Mouse (Mus musculus) urinary bladder, adult 2 months (tissue): ENCODE data around the gene Tstd1. TPM values are rescaled to one million over a fixed set of nuclear protein-coding genes. Genes with fewer than 3 reads are reported as not detected.

Source experiments
- DNase-seq: peaks from one replicate; pipeline ENCODE4 v3.0.0; 2022; ENCODE audit warnings: low spot score
- polyA plus RNA-seq: library from polyadenylated mRNA; depleted of rRNA; stranded (reverse); fragments of >200 nt; gene quantifications from 2 replicates; pipeline ENCODE4 v1.2.3, GENCODE M21; 2012

Gene Tstd1
- polyA plus RNA-seq, 1 experiment: 8.4 TPM

- no peak for DNase-seq
These were observed 715 bp downstream of the Tstd1 start for GRCm38 (mm10) chr1:171419291-171419882.

DNA sequence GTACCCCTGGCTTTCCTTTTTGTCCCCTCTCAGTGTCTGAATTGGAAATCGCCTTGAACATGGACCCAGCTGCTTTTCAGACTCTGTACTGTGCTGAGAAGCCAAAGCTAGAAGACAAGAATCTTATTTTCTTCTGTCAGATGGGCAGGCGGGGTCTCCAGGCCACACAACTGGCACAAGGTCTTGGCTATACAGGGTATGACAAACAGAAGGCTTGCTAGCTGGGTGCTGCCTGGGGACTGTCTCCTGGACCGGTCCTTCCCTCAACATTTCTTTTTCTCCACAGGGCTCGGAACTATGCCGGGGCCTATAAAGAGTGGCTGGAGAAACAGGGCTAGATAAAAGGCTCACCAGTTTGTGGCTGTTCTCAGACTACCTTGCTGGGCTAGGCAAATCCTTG is 1.2 kb downstream of the Tstd1 start:
- no peak for DNase-seq

DNA sequence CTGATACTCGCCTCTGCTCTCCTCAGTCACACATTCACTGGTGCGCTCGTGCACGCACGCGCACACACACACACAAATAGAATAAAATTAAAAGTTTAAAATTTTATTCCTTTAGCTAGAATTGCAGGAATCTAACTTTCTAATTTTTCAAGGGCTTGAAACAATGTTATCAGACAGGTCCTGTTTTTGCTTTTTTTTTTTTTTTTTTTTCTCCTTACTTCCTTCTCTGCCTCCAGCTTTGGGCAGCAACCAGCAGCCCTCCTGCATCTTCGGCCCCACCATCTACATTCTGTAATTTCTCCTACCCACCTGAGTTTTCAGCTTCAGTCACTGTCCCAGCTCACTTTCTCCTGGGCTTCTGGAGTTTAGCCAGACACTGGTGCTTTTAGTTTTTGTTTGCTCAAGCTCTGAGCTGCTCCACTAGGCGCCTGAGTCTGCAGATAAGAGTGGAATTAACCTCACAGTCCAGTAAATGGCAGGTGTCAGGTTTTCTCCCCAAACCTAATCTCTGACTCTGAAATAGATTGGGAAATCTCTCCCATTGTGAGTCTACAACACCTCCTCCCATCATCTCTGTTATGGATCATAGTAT is 3.9 kb downstream of the Tstd1 start:
- no peak for DNase-seq

DNA sequence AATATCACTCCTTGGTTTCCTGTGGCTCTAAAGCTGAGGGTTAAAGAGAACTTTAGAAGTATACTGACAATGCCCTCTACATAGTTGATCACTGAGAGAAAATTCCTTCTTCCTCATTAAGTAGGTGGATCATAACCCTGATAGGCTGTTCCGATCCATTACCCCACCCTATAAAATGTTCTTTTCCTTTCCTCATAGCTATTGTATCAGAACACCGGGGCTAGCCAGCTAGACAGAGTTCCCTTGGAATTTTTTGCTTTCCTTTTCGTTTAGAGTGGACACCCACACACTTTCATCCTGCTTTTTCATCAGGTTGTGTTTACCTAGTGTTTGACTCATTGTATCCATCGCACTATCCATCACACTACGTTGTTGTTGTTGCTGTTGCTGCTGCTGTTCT is 6.0 kb downstream of the Tstd1 start:
- no peak for DNase-seq

GRCm38 (mm10) chr1:171425126-171425525 is 6.5 kb downstream of the Tstd1 start:
- DNase-seq: no peak

GRCm38 (mm10) chr1:171432158-171432557 is 13.5 kb downstream of the Tstd1 start:
- DNase-seq: no peak

- no peak for DNase-seq
These were observed 16.7 kb downstream of the Tstd1 start for GRCm38 (mm10) chr1:171435288-171435814.

DNA sequence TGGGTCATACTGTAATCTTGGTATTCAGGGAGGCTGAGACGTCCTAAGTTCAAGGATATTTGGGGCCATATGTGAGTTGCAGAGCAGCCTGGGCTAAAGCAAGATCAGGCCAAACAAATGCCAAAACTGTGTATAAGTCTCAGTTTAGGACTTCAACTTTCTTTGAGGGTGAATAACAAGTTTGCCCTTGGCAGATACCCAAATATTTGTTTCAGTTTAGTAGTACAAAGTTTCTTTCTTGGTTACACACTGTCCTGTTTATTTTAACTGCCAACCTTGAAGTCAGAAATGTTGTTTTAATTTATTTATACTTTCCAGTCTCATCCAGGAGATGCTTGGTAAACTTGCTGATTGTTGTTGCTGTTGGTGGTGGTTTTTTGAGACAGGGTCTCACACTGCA is 17.3 kb downstream of the Tstd1 start:
- no peak for DNase-seq

DNA sequence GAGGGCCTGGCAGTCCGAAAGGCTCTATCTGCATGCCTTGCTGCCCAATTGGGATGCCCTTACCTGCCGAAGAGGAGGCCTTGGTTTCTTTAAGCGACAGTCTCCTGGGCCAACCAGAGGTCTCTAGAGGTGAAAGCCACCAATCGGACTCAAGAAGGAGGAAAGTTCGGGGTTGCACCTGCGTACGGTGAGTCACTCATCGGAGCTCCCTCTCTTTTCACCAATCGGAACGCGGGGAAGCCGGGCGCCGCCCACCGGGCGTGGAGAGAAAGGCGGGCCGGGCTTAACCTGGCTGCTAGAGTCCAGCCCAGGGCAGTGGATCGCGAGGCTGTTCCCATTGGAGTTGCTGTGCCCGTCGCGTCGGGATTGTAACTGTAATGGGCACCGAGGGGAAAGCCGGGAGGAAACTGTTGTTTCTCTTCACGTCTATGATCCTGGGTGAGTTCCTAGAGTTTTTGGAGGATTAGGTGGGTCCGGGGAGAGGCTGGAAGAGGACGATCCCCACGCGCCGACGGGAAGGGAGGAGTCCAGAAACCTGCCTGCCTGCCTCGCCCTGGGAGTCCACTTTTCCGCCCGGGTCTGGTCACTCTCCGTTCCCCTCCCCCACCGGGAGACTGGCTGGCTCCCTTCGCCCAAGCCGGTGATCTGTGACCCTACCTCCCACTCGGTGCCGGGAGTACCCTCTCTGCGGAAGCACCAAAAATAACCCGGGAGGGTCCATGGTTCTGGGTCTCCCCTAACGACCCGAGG is 18.8 kb downstream of the Tstd1 start, which contains the start of gene F11r:
F11r (plus strand) TSS at position 272 of the 750 bp plus-strand sequence.
- peak; percentile 88 for DNase-seq

DNA sequence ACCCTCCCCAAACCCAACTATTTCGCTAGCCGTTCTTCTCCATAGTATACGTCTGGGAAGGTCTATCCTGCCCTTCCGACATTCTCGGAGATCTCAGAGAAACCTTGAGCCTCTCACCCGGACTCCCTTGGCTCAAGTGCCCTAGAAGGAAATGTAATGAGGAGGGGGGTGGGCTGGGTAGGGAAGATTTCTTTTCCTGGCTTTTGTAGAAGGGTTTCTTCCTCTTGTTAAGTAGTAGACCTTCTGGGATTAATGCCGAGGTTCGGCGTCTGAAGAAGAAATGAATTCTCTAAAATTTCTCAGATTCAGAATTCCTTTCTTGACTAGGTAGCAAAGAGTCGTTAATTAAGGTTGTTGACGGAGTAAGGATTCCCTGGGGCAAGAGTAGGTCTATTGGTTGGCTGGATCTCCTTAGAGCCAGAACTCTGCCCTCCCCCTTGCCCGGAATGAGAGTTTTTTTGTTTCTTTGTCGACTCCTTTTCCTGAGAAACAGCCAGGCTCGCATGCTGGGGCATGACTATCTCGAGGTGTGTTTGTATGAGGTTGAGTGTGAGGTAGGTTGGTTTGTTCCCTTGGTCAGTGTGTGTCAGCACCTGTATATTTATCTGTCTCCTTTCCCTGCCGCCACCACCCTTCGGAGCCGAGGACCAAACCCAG is 19.5 kb downstream of the Tstd1 start:
- peak; percentile 47 for DNase-seq

GRCm38 (mm10) chr1:171439072-171439471 is 20.4 kb downstream of the Tstd1 start:
- no peak for DNase-seq

DNA sequence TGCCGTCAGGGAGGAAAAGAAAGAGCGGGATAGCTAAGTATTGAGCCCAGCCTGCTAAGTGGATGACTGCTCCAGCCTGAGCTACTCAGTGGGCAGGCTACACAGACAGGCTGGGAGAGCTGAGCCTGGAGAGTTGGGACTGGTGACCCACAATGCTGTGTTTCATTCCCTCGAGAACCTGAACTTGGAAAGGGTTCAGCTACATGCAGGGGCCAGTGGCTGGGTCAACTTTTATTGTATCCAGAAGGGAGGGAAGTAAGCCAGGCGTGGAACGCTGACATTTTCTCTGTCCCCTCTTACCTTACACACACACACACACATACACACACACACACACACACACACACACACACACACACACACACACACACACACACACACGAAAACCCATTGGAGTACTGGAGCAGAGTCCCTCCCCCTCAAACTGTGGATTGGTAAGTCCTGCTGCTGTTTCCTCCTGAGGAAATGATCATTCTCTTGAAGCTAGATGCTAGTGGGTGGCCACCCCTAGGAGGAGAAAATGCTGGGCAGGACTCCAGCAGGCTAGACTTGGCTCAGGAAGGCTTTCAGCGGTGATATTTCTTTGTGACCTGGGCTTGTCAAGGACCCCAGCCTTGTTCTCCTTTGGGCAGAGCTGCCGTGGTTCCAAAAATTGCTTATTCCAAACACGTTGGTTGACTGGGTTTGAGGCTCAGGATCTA is 21.5 kb downstream of the Tstd1 start:
- no peak for DNase-seq

GRCm38 (mm10) chr1:171441466-171442412 is 23.1 kb downstream of the Tstd1 start:
- no peak for DNase-seq

DNA sequence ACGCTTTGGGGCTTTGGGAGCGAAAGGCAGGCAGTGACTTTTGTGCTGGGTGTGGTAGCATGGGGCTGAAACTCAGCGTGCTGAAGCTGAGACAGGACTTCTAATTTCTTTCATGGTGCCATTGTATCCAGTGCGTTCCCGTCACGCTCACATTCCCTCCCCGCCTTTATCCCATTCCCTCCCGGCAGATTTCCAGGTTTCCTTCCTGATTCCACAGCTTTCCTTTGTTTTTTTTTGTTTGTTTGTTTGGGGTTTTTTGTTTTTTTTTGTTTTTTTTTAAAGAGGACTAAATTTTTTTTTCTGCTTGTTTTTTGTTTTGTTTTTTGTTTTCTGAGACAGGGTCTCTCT is 23.7 kb downstream of the Tstd1 start:
- no peak for DNase-seq

DNA sequence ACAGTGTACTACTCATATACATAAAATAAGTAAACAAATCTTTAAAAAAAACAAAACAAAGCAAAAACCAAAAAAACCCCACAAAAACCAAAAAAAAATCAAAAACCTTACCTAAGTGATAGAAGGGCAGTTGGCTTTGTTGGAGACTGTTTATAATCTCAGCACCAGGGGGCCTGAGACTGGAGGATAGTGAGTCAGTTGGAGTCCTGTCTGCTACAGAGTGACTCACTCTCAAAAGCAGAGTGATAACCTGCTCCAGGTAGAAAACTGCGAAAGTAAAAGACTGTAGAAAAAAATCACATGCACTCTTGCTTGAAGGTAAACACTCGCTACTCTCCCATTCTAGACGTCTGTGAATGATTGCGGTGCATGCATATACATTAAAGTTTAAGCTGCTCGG is 26.4 kb downstream of the Tstd1 start:
- DNase-seq: no peak

DNA sequence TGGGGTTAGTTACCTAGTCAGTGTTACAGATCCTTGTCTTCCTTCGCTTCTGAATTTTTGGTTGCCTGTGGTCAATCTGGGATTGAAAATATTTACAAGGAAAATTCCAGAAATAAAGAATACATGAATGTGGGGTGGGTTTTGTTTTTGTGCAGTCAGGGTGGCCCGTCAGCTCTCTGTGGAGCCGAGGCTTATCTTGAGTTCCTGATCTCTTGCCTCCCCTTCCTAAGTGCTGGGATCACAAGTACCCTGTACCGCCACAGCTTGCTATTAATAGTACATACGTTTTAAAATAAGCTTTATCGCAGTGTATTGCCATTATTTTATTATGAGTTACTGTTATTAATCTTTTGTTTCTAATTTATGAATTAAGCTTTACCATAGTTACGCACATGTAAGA is 28.2 kb downstream of the Tstd1 start:
- DNase-seq: no peak

DNA sequence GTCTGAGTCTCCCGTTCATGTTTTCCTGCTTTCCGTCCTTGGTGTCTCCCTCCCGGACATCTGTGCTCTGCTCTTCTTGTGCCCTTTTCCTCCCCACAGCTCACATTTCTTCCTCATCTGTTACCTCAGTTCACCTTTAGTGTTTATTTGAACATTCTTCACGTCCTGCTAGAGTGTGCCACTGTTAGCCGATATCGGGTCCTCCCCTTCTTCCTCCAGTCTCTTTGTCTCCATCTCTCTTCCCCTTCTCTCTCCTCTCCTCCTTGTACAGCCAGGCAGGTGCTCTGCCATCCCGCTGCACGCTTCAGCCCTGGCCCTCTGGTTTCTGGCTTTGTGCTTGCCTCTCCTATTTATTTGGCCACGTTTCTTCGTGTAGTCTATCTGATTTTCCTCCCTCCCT is 29.0 kb downstream of the Tstd1 start:
- DNase-seq: no peak

DNA sequence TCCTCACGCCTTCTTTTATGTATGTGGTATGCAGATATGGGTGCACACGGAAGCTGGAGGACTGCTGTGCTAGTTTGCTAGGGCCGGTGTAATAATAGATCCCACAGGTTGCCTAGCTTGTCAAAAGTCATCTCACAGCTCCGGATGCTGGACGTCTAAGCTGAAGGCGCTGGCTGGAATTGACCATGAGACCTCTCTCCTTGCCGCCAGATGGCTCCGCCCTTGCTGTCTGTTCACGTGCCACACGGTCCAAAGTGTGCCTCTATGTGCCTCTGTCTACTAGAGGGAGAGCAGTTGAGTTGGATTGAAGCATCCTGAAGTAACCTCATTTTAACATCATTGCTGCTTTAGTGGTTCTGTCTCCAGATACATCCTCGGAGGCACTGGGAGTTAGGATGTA is 31.4 kb downstream of the Tstd1 start:
- DNase-seq: no peak

- DNase-seq: no peak
These were observed 32.3 kb downstream of the Tstd1 start for GRCm38 (mm10) chr1:171451001-171451400.

DNA sequence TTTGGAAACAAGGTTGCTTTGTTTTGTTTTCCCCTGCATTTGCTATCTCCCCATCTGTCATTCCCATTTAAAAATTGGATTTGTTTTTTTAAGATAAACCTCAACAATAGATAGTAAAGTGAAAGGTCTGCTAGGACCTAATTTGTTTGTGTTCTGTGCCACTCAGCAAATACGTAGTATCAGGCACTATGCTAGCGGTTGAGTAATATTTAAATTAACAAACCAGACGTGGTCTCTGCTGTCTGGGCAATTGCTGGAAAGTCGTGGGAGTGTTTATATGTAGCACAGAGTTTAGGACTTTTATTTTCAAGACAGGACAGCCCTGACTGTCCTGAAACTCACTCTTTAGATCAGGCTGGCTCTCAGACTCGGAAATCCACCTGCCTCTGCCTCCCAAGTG is 33.9 kb downstream of the Tstd1 start:
- no peak for DNase-seq

GRCm38 (mm10) chr1:171452923-171453322 is 34.3 kb downstream of the Tstd1 start:
- no peak for DNase-seq
